Mouse (Mus musculus): ENCODE data around the gene 1700092M07Rik.

- TF ChIP-seq POLR2A (IDR thresholded peaks at IDR 0.05; ENCODE audit: borderline replicate concordance, control insufficient read depth, low read depth, low read length) (no peak), CTCF (IDR thresholded peaks at IDR 0.05; ENCODE audit: control insufficient read depth, insufficient read depth, low read length) (no peak)
Observed at GRCm38 (mm10) chr19:8691871-8692539, 48.5 kb upstream of the 1700092M07Rik start.

Data from bone marrow, adult 2 months (tissue).